Mouse (Mus musculus) myocyte (in vitro differentiated cells): ENCODE measurements around the gene Gatd1.

ENCODE experiments used
- E2F4 ChIP-seq: IDR thresholded peaks from one replicate; pipeline ENCODE4 v1.6.1; 2011; ENCODE audit warnings: mild to moderate bottlenecking, control low read depth, moderate library complexity; ENCODE audit not compliant: insufficient read depth
- MAX ChIP-seq: IDR thresholded peaks from one replicate; pipeline ENCODE4 v1.6.1; 2011; ENCODE audit warnings: low read depth, mild to moderate bottlenecking, control low read depth
- MYOD1 ChIP-seq, 3 experiments: IDR thresholded peaks; one replicate each; pipeline ENCODE4 v1.6.1; 2011; ENCODE audit warnings: control low read depth in 2 of 3, low read depth in 2 of 3, mild to moderate bottlenecking in 2 of 3, moderate library complexity in 1 of 3; ENCODE audit not compliant: insufficient read length in 2 of 3, control insufficient read depth in 1 of 3
- POLR2A ChIP-seq: IDR thresholded peaks from one replicate; pipeline ENCODE4 v1.6.1; 2011; ENCODE audit warnings: low read depth, mild to moderate bottlenecking, control low read depth, moderate library complexity; ENCODE audit not compliant: insufficient read length
- POLR2AphosphoS2 ChIP-seq: IDR thresholded peaks from one replicate; pipeline ENCODE4 v1.6.1; 2011; ENCODE audit warnings: low read depth, control low read depth; ENCODE audit not compliant: insufficient read length
- TCF12 ChIP-seq: IDR thresholded peaks from one replicate; pipeline ENCODE4 v1.6.1; 2011; ENCODE audit warnings: mild to moderate bottlenecking, control low read depth; ENCODE audit not compliant: poor library complexity, insufficient read depth, severe bottlenecking
- USF1 ChIP-seq: IDR thresholded peaks from one replicate; pipeline ENCODE4 v1.6.1; 2011; ENCODE audit warnings: low read depth, mild to moderate bottlenecking, control low read depth, moderate library complexity

DNA sequence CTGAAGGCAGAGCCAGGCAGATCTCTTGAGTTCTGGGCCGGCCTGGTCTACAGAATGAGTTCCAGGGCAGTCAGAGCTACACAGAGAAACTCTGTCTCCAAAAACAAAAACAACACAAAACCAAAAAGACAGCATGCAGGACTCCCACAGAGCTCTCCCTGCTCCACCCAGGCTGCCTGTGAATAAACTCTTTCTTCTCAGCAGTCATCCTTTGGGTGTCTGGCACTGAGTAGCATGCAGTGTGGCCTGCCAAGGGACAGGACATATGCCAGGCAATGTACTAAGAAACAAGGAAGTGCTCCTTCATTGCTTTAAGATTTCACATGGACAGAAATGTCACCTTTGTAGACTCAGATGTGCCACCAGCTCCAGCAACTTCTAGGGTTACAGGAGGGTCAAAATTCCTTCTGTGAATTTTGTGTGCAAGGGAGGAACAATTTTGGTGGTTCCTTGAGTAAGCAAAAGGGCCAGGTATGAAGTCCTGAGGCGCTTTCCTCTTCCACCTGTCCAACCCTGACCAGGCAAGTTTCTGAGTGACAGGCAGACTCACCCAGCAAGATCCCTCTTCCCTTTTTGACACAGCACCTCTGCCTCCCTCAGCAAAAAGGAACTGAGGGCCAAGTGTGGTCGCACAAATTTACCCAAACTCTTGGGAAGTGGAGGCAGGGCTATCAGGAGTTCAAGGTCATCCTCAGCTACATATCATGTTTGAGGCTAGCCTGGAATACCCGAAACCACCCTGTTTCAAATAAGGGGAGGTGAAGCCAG is 32.7 kb downstream of the Gatd1 start:
- TF ChIP-seq POLR2A = no peak
- TF ChIP-seq POLR2AphosphoS2 = no peak
- TF ChIP-seq TCF12 = no peak
- no peak for TF ChIP-seq MYOD1 (IDR thresholded peaks at IDR 0.05; ENCODE audit: control insufficient read depth in 1 of 3, insufficient read length in 2 of 3, low read depth in 2 of 3)
- TF ChIP-seq USF1 = no peak
- no peak for TF ChIP-seq E2F4
- TF ChIP-seq MAX = no peak
